Mouse (Mus musculus) cerebellum, adult 2 months (tissue): ENCODE data around the gene Zbtb16.

Experiments used
- CTCF ChIP-seq: fragments of 200-500 bp; IDR thresholded peaks from 2 replicates; pipeline ENCODE4 v1.5.1; 2011; ENCODE audit warnings: low read depth, mild to moderate bottlenecking, control low read depth, low read length, moderate library complexity, borderline replicate concordance; ENCODE audit not compliant: insufficient read depth
- POLR2A ChIP-seq: fragments of 200-500 bp; IDR thresholded peaks from 2 replicates; pipeline ENCODE4 v1.6.1; 2011; ENCODE audit warnings: low read length, control low read depth, borderline replicate concordance; ENCODE audit not compliant: insufficient read depth

- TF ChIP-seq CTCF, result no peak
- TF ChIP-seq POLR2A, result no peak
Measured at GRCm38 (mm10) chr9:48813960-48814880, 21.8 kb downstream of the Zbtb16 start.
